Mouse (Mus musculus) yolk sac, embryonic 10.5 days (tissue): ENCODE results near the gene Tes.
"Not testable (repeated sequence)": the region's sequence is repeated elsewhere in the genome, so short reads cannot be mapped to it uniquely, and the experiment has no call there.

Experiments used
- DNase-seq: peaks from one replicate; pipeline ENCODE4 v3.0.0-alpha.2; 2017; ENCODE audit warnings: low spot score

The Tes gene

GRCm38 (mm10) chr6:17064936-17065790 is at the start of gene Tes:
Tes (plus strand) TSS chr6:17065149.
- peak; percentile 82 for DNase-seq

- no peak for DNase-seq
These were observed 39.1 kb upstream of the Tes start for GRCm38 (mm10) chr6:17025886-17026285.

GRCm38 (mm10) chr6:17027572-17027971 is 37.4 kb upstream of the Tes start:
- DNase-seq: no peak

- no peak for DNase-seq
These were observed 36.1 kb upstream of the Tes start for GRCm38 (mm10) chr6:17028809-17029208.

GRCm38 (mm10) chr6:17032231-17032728 is 32.7 kb upstream of the Tes start:
- no peak for DNase-seq

- no peak for DNase-seq
These were observed 30.9 kb upstream of the Tes start for GRCm38 (mm10) chr6:17034095-17034494.

GRCm38 (mm10) chr6:17035228-17035627 is 29.7 kb upstream of the Tes start:
- DNase-seq: no peak

- DNase-seq: no peak
These were observed 13.4 kb upstream of the Tes start for GRCm38 (mm10) chr6:17051432-17052025.

GRCm38 (mm10) chr6:17053028-17053660 is 11.8 kb upstream of the Tes start:
- no peak for DNase-seq

- DNase-seq: no peak
These were observed 10.2 kb upstream of the Tes start for GRCm38 (mm10) chr6:17054781-17055180.

- no peak for DNase-seq
These were observed 9.3 kb upstream of the Tes start for GRCm38 (mm10) chr6:17055659-17056058.

- DNase-seq: no peak
These were observed 5.4 kb upstream of the Tes start for GRCm38 (mm10) chr6:17059501-17059900.

GRCm38 (mm10) chr6:17060154-17060553 is 4.8 kb upstream of the Tes start:
- DNase-seq: no peak

- not testable (repeated sequence) for DNase-seq
These were observed 3.1 kb upstream of the Tes start for GRCm38 (mm10) chr6:17061826-17062225.

- DNase-seq: peak; percentile 24
These were observed 2.6 kb upstream of the Tes start for GRCm38 (mm10) chr6:17062366-17062765.

GRCm38 (mm10) chr6:17065791-17066169 is 831 bp downstream of the Tes start:
- DNase-seq: no peak

GRCm38 (mm10) chr6:17066211-17066940 is 1.4 kb downstream of the Tes start:
- no peak for DNase-seq

GRCm38 (mm10) chr6:17071899-17072298 is 7.0 kb downstream of the Tes start:
- DNase-seq: no peak

- no peak for DNase-seq
These were observed 7.4 kb downstream of the Tes start for GRCm38 (mm10) chr6:17072338-17072737.

- no peak for DNase-seq
These were observed 8.0 kb downstream of the Tes start for GRCm38 (mm10) chr6:17072763-17073484.

GRCm38 (mm10) chr6:17077270-17077669 is 12.3 kb downstream of the Tes start:
- DNase-seq: no peak

GRCm38 (mm10) chr6:17077720-17078119 is 12.8 kb downstream of the Tes start:
- DNase-seq: no peak
